Mouse (Mus musculus) lung, embryonic 16.5 days (tissue): ENCODE data around the gene Pira2. TPM values are rescaled to one million over a fixed set of nuclear protein-coding genes. Genes with fewer than 3 reads are reported as not detected.

Experiments used
- polyA plus RNA-seq: library from polyadenylated mRNA; unstranded; fragments of >200 nt; fragmentation: Nextera tagmentation; extraction: Ambion mirVana; gene quantifications from 2 replicates; pipeline ENCODE4 v1.2.1, GENCODE M21; 2015

Gene Pira2
- polyA plus RNA-seq, 1 experiment from 2014 or later, result 0.41 TPM

Other genes with a start within 250 kb of the Pira2 start
- 0.40 TPM in 1 of 2 replicates, not detected in the other for gene Oscar, start 228.9 kb downstream of the Pira2 start, polyA plus RNA-seq
- gene Ndufa3, start 227.7 kb downstream of the Pira2 start, polyA plus RNA-seq, result 502 and 505 TPM in 2 replicates
- gene Tfpt, start 215.1 kb downstream of the Pira2 start, polyA plus RNA-seq, result 19.1 and 19.9 TPM in 2 replicates
- gene Prpf31, start 215.1 kb downstream of the Pira2 start, polyA plus RNA-seq, result 89.6 and 91.0 TPM in 2 replicates
- 52.6 and 66.3 TPM in 2 replicates for gene Cnot3, start 199.8 kb downstream of the Pira2 start, polyA plus RNA-seq
- 12.2 and 13.5 TPM in 2 replicates for gene Leng1, start 179.2 kb downstream of the Pira2 start, polyA plus RNA-seq
- 33.8 and 41.3 TPM in 2 replicates for gene Tmc4, start 167.5 kb downstream of the Pira2 start, polyA plus RNA-seq
- gene Tsen34, start 152.2 kb downstream of the Pira2 start, polyA plus RNA-seq, result 258 and 270 TPM in 2 replicates
- 47.0 and 51.3 TPM in 2 replicates for gene Mboat7, start 151.5 kb downstream of the Pira2 start, polyA plus RNA-seq
- gene Rps9, start 141.1 kb downstream of the Pira2 start, polyA plus RNA-seq, result 1,423 and 1,469 TPM in 2 replicates
- 1.3 and 1.6 TPM in 2 replicates for gene Pirb, start 124.7 kb downstream of the Pira2 start, polyA plus RNA-seq
- gene Gm15448, start 19.4 kb downstream of the Pira2 start, polyA plus RNA-seq, result 0.16 TPM in 1 of 2 replicates, not detected in the other
- gene Gm14548, start 53.1 kb upstream of the Pira2 start, polyA plus RNA-seq, result 0.44 and 0.70 TPM in 2 replicates
- 0.36 and 1.0 TPM in 2 replicates for gene Lilra6, start 70.5 kb upstream of the Pira2 start, polyA plus RNA-seq
- 0.88 and 0.91 TPM in 2 replicates for gene Lair1, start 218.2 kb upstream of the Pira2 start, polyA plus RNA-seq